Comparison of ENCODE assay signal across 15 mouse cellular contexts in the genomic region with DNA sequence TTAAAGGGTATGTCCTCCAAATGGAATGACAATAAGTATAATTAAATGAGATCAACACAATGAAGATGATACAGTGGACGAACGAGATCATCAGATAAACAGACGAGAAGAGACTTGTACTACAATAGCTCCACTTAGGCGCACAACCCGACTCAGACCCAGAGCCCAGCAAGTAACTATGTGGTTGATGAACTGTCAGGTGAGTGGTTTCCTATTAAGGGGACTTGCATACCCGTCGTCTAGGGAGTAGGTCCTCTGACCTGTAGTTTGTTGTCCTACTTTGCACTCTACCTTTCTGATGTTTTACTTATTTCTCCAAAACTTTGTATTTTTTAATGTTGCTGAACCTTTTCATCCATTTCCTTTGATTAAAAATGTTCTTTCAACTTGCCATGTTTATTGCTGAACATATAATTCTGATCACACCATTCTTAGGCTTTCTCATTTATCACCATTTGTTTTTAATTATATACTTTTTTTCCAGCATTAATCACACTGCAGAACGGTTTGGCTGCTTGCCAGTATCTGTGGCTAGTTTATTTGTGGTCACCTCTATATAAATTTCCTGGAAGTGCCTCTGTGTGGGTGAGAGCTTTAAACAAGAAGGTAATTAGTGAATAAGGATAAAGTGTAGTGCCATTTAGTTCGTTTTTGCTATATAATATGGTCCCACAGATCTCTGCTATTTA. TPM values are rescaled to one million over a fixed set of nuclear protein-coding genes. Genes with fewer than 3 reads are reported as not detected.
DNase-seq lines count a peak whose midpoint lies in the region; ATAC-seq and TF ChIP-seq lines count a peak whose summit lies in the region.
"Had no signal": no experiment of that assay in that cellular context is flagged by ENCODE, and none has a peak within 500 bp of the region (broad histone marks: within the 10 kb centered on the region; RNA-seq: fewer than 3 reads in every experiment).

No protein-coding gene starts in this region.

- no peaks in the 10 kb centered on the region for H3K27me3 ChIP-seq in hindbrain, postnatal 0 days (ENCODE audit: insufficient read depth, low read length)
- H3K27me3 ChIP-seq in hindbrain, embryonic 13.5 days, result no peaks in the 10 kb centered on the region
- H3K27me3 ChIP-seq in limb, embryonic 11.5 days (ENCODE audit: control insufficient read depth, insufficient read depth, low read length), result no peaks in the 10 kb centered on the region
- H3K27me3 ChIP-seq: CH12.LX; embryonic facial prominence, embryonic 12.5 days had no signal

- H3K9me3 ChIP-seq in hindbrain, postnatal 0 days (ENCODE audit: low read length), result no peaks in the 10 kb centered on the region
- H3K9me3 ChIP-seq in hindbrain, embryonic 13.5 days, result no peaks in the 10 kb centered on the region
- H3K9me3 ChIP-seq in limb, embryonic 11.5 days (ENCODE audit: control insufficient read depth, low read length), result no peaks in the 10 kb centered on the region
- H3K9me3 ChIP-seq: embryonic facial prominence, embryonic 12.5 days; forebrain, embryonic 10.5 days; hindbrain, embryonic 10.5 days had no signal

- intact Hi-C loops in left cerebral cortex, postnatal 4 days (cut with DNase I), result no loop called here

- no peak for TF ChIP-seq POLR2A in lung, adult 2 months (IDR thresholded peaks at IDR 0.05; ENCODE audit: borderline replicate concordance, extremely low read depth, low read depth, low read length)

- no peak overlapping the region for H3K4me3 ChIP-seq in hindbrain, postnatal 0 days (ENCODE audit: low read length)
- no peak overlapping the region for H3K4me3 ChIP-seq in hindbrain, embryonic 13.5 days
- no peak overlapping the region for H3K4me3 ChIP-seq in lung, adult 2 months (replicated peaks; ENCODE audit: extremely low read depth, low read depth, low read length)
- no peak overlapping the region for H3K4me3 ChIP-seq in limb, embryonic 11.5 days (ENCODE audit: low read depth, low read length)
- H3K4me3 ChIP-seq: embryonic facial prominence, embryonic 12.5 days; forebrain, embryonic 10.5 days; gastrocnemius, adult 2 months; hindbrain, embryonic 10.5 days had no signal

- no peaks in the 10 kb centered on the region for H3K4me1 ChIP-seq in hindbrain, postnatal 0 days (ENCODE audit: insufficient read depth, low read length)
- H3K4me1 ChIP-seq in hindbrain, embryonic 13.5 days (replicated peaks), result 0 out of 2 replicates have a peak, but pooled peaks cover 2% of the 10 kb centered on the region
- H3K4me1 ChIP-seq in lung, adult 2 months (ENCODE audit: control insufficient read depth, insufficient read depth, low read length), result no peaks in the 10 kb centered on the region; the same call in 1 of the 2 replicates
- 0 out of 2 replicates have a peak, but pooled peaks cover 3% of the 10 kb centered on the region for H3K4me1 ChIP-seq in limb, embryonic 11.5 days (ENCODE audit: control insufficient read depth, insufficient read depth, low read length)
- H3K4me1 ChIP-seq: embryonic facial prominence, embryonic 12.5 days; forebrain, embryonic 10.5 days; hindbrain, embryonic 10.5 days had no signal

- ATAC-seq in hindbrain, postnatal 0 days, result no peak
- no peak for ATAC-seq in hindbrain, embryonic 13.5 days (ENCODE audit: low FRiP score)
- peak; percentile 63; the same call in 1 of the 2 replicates for ATAC-seq in limb, embryonic 11.5 days (ENCODE audit: insufficient number of reproducible peaks, low FRiP score, low TSS enrichment, low read depth)
- ATAC-seq: intestine, postnatal 0 days had no signal

- H3K36me3 ChIP-seq in hindbrain, postnatal 0 days (ENCODE audit: insufficient read depth, low read length), result no peaks in the 10 kb centered on the region
- no peaks in the 10 kb centered on the region for H3K36me3 ChIP-seq in hindbrain, embryonic 13.5 days
- no peaks in the 10 kb centered on the region for H3K36me3 ChIP-seq in limb, embryonic 11.5 days (ENCODE audit: control insufficient read depth, insufficient read depth, low read length)
- H3K36me3 ChIP-seq: embryonic facial prominence, embryonic 12.5 days had no signal

- DNase-seq in hindbrain, postnatal 0 days (ENCODE audit: low spot score), result peak; percentile 24
- peak; percentile 10 for DNase-seq in lung, postnatal 10 days
- DNase-seq in lung, adult 2 months, result no peak
- DNase-seq in Muller cell, postnatal 12 days (ENCODE audit: inconsistent ontology term), result peak; percentile 55
- no peak for DNase-seq in limb, embryonic 11.5 days (ENCODE audit: low spot score)
- no peak for DNase-seq in left cerebral cortex, postnatal 4 days
- DNase-seq: adrenal gland, postnatal 14 days had no signal

- 77% methylated on average over 9 of the region's 9 CpGs for WGBS in hindbrain, postnatal 0 days
- WGBS in hindbrain, embryonic 13.5 days, result 80% methylated on average over 9 of the region's 9 CpGs
- 40% methylated on average over 9 of the region's 9 CpGs for WGBS in lung, adult 2 months
- 29% methylated on average over 9 of the region's 9 CpGs for WGBS in limb, embryonic 11.5 days

- no peak overlapping the region for H3K27ac ChIP-seq in hindbrain, postnatal 0 days
- no peak overlapping the region for H3K27ac ChIP-seq in hindbrain, embryonic 13.5 days
- no peak overlapping the region for H3K27ac ChIP-seq in limb, embryonic 11.5 days (replicated peaks; ENCODE audit: low read depth, low read length)
- H3K27ac ChIP-seq: embryonic facial prominence, embryonic 12.5 days; forebrain, embryonic 10.5 days; hindbrain, embryonic 10.5 days; macrophage had no signal

- H3K4me2 ChIP-seq in hindbrain, postnatal 0 days (ENCODE audit: low read depth, low read length), result no peak overlapping the region
- H3K4me2 ChIP-seq in hindbrain, embryonic 13.5 days, result no peak overlapping the region
- H3K4me2 ChIP-seq in limb, embryonic 11.5 days (ENCODE audit: low read depth, severe bottlenecking), result no peak overlapping the region
- H3K4me2 ChIP-seq: embryonic facial prominence, embryonic 12.5 days had no signal

- no peak overlapping the region for H3K9ac ChIP-seq in hindbrain, postnatal 0 days (replicated peaks; ENCODE audit: low read length)
- H3K9ac ChIP-seq in hindbrain, embryonic 13.5 days, result no peak overlapping the region
- H3K9ac ChIP-seq in limb, embryonic 11.5 days (ENCODE audit: low read length), result no peak overlapping the region
- H3K9ac ChIP-seq: embryonic facial prominence, embryonic 12.5 days had no signal

- no peak for TF ChIP-seq CTCF in hindbrain, postnatal 0 days (IDR thresholded peaks at IDR 0.05; ENCODE audit: low read depth)
- no peak for TF ChIP-seq CTCF in lung, adult 2 months (IDR thresholded peaks at IDR 0.05; ENCODE audit: insufficient read depth, low read length)

RNA-seq across cellular contexts. Expression of a gene that starts 24.4 kb away (rescaled TPM):
- 7.6 and 8.8 TPM in 2 replicates for total RNA-seq in hindbrain, postnatal 0 days (2014; rRNA removed)
- 11.3 and 12.2 TPM in 2 replicates for polyA plus RNA-seq in hindbrain, postnatal 0 days (2015; fragmentation: Nextera tagmentation; extraction: Ambion mirVana)
- 25.2 and 27.0 TPM in 2 replicates for polyA plus RNA-seq in hindbrain, embryonic 13.5 days (2015; fragmentation: Nextera tagmentation; extraction: Ambion mirVana)
- polyA plus RNA-seq in lung, adult 2 months (2012; rRNA removed), result 4.4 and 5.2 TPM in 2 replicates
- polyA plus RNA-seq in limb, embryonic 11.5 days (2014; fragmentation: Nextera tagmentation; extraction: Ambion mirVana), result 44.7 and 45.3 TPM in 2 replicates
- total RNA-seq in left cerebral cortex, postnatal 4 days (2021), result 10 to 100 TPM; 19.5 to 21.4 TPM

RNA-seq across cellular contexts. Expression of a gene that starts 37.7 kb away (rescaled TPM):
- total RNA-seq in hindbrain, postnatal 0 days (2014; rRNA removed), result 33.1 and 36.7 TPM in 2 replicates
- 4.3 and 4.5 TPM in 2 replicates for polyA plus RNA-seq in hindbrain, postnatal 0 days (2015; fragmentation: Nextera tagmentation; extraction: Ambion mirVana)
- polyA plus RNA-seq in hindbrain, embryonic 13.5 days (2015; fragmentation: Nextera tagmentation; extraction: Ambion mirVana), result 0.74 and 1.3 TPM in 2 replicates
- polyA plus RNA-seq in lung, adult 2 months (2012; rRNA removed), result 9.1 and 10.0 TPM in 2 replicates
- polyA plus RNA-seq in limb, embryonic 11.5 days (2014; fragmentation: Nextera tagmentation; extraction: Ambion mirVana), result 0.37 and 0.87 TPM in 2 replicates
- 10 to 100 TPM; 20.5 to 24.2 TPM for total RNA-seq in left cerebral cortex, postnatal 4 days (2021)
- total RNA-seq: CH12.LX had no signal

Comparison
In these comparisons a context has a peak if more than half of its experiments do, and no peak if none do; other contexts are left out.
1. DNase-seq: peak in hindbrain, postnatal 0 days (single experiment), lung, postnatal 10 days (single experiment) and Muller cell, postnatal 12 days (single experiment); none in lung, adult 2 months (single experiment), limb, embryonic 11.5 days (single experiment) and left cerebral cortex, postnatal 4 days (single experiment).